Mouse (Mus musculus) kidney, adult 2 months (tissue): ENCODE data around the gene Ccser1.

Source experiments
- CTCF ChIP-seq: fragments of 200-500 bp; conservative IDR thresholded peaks from 2 replicates; pipeline ENCODE4 v1.5.1; 2011; ENCODE audit warnings: low read depth, mild to moderate bottlenecking, control low read depth, low read length, moderate library complexity, mixed read lengths; ENCODE audit not compliant: insufficient read depth, insufficient read length
- POLR2A ChIP-seq: fragments of 200-500 bp; IDR thresholded peaks from one replicate; pipeline ENCODE4 v1.6.1; 2011; ENCODE audit warnings: low read depth, low read length, control low read depth

- TF ChIP-seq CTCF (no peak), POLR2A (no peak)
Measured at GRCm38 (mm10) chr6:61786706-61787105, 606.6 kb downstream of the Ccser1 start.
